Mouse (Mus musculus): ENCODE results near the gene Rb1. TPM values are rescaled to one million over a fixed set of nuclear protein-coding genes. Genes with fewer than 3 reads are reported as not detected.

Gene Rb1
- polyA plus RNA-seq, 1 experiment from 2014 or later, result 51.6 TPM

DNA sequence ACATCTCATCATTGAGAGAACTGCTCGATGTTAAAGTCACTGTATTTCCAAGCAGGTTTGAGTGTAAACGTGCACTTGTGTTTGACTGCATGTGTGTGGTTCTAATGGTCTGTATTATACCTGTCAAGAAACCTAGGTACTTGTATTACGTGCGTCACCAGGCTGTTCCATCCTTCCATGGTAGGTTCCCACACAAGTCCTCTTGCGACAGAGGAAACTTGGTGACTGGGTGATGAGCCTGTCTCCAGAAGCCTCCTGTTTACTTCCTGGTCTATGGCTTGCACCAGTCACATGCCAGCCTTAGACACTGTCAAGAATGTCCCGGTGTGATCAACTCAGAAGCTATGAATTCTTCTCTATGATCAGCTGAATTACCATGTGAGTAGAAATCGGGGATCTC, 187.1 kb downstream of the Rb1 start:
- no peak overlapping the region for H3K4me2 ChIP-seq (ENCODE audit: low read depth)
- H3K9me3 ChIP-seq (ENCODE audit: control insufficient read depth, low read length), result no peaks in the 10 kb centered on the region
- H3K27me3 ChIP-seq (ENCODE audit: control insufficient read depth, insufficient read depth, low read length), result no peaks in the 10 kb centered on the region
- DNase-seq (ENCODE audit: low spot score), result no peak
- WGBS, result 94% methylated on average over 7 of the region's 7 CpGs
- H3K4me3 ChIP-seq (ENCODE audit: low read depth, low read length), result no peak overlapping the region
- no peaks in the 10 kb centered on the region for H3K4me1 ChIP-seq (ENCODE audit: control insufficient read depth, insufficient read depth, low read length)
- no peaks in the 10 kb centered on the region for H3K36me3 ChIP-seq (ENCODE audit: control insufficient read depth, insufficient read depth, low read length)
- H3K27ac ChIP-seq (ENCODE audit: low read depth, low read length), result no peak overlapping the region
- no peak for ATAC-seq (ENCODE audit: insufficient read depth, low FRiP score, low TSS enrichment)
- no peak overlapping the region for H3K9ac ChIP-seq (ENCODE audit: low read length)

DNA sequence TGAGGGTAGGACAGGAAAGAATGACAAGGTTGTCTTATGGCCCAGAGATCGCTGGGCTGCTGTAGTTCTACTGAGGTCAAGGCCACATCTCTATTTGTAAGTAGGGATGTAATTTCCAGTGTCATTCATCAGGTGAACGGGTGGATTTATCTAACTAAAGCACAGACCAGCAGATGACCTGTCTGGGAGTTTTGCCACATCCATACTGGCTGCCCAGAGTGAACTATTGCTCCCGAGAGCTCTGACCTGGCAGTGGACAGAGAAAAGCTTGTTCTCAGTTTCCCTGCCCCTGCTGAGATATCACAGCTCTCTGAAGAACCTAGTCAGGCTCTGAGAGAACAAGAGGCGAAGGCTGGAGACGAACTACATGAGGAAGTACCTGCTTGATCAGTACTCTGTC, 188.4 kb downstream of the Rb1 start:
- no peaks in the 10 kb centered on the region for H3K36me3 ChIP-seq (ENCODE audit: control insufficient read depth, insufficient read depth, low read length)
- H3K27me3 ChIP-seq (ENCODE audit: control insufficient read depth, insufficient read depth, low read length), result no peaks in the 10 kb centered on the region
- ATAC-seq (ENCODE audit: insufficient read depth, low FRiP score, low TSS enrichment), result no peak
- 81% methylated on average over 5 of the region's 5 CpGs for WGBS
- no peaks in the 10 kb centered on the region for H3K9me3 ChIP-seq (ENCODE audit: control insufficient read depth, low read length)
- H3K27ac ChIP-seq (ENCODE audit: low read depth, low read length), result no peak overlapping the region
- no peak overlapping the region for H3K4me3 ChIP-seq (ENCODE audit: low read depth, low read length)
- no peaks in the 10 kb centered on the region for H3K4me1 ChIP-seq (ENCODE audit: control insufficient read depth, insufficient read depth, low read length)
- DNase-seq (ENCODE audit: low spot score), result no peak
- no peak overlapping the region for H3K9ac ChIP-seq (ENCODE audit: low read length)
- no peak overlapping the region for H3K4me2 ChIP-seq (ENCODE audit: low read depth)

MicroRNA genes within 50 kb of the gene (microRNA counts, 519-probe panel; counts per million panel counts)
- 171 counts per million, percentile 57 among the panel's probes with 10 or more counts for microRNA mmu-miR-687

Small RNAs within 50 kb of the gene (microRNA-seq; reads per million reads assigned to microRNA genes)
- gene Mir687, result not detected

Other genes with a start within 250 kb of the Rb1 start
- 156 and 167 TPM in 2 replicates for gene Rcbtb2, start 202.8 kb downstream of the Rb1 start, polyA plus RNA-seq (2014; fragmentation: Nextera tagmentation; extraction: Ambion mirVana)
- 16.0 and 18.0 TPM in 2 replicates for gene Lpar6, start 87.9 kb downstream of the Rb1 start, polyA plus RNA-seq (2014; fragmentation: Nextera tagmentation; extraction: Ambion mirVana)
- 349 and 359 TPM in 2 replicates for gene Itm2b, start 59.5 kb upstream of the Rb1 start, polyA plus RNA-seq (2014; fragmentation: Nextera tagmentation; extraction: Ambion mirVana)
- 96.7 and 101 TPM in 2 replicates for gene Med4, start 184.2 kb upstream of the Rb1 start, polyA plus RNA-seq (2014; fragmentation: Nextera tagmentation; extraction: Ambion mirVana)
- 112 and 117 TPM in 2 replicates for gene Sucla2, start 199.5 kb upstream of the Rb1 start, polyA plus RNA-seq (2014; fragmentation: Nextera tagmentation; extraction: Ambion mirVana)
- 9.9 and 13.1 TPM in 2 replicates for gene Nudt15, start 222.4 kb upstream of the Rb1 start, polyA plus RNA-seq (2014; fragmentation: Nextera tagmentation; extraction: Ambion mirVana)